Mouse (Mus musculus) liver, embryonic 12.5 days (tissue): ENCODE measurements around the gene Cdan1. TPM values are rescaled to one million over a fixed set of nuclear protein-coding genes. Genes with fewer than 3 reads are reported as not detected.
"Not testable (repeated sequence)": the region's sequence is repeated elsewhere in the genome, so short reads cannot be mapped to it uniquely, and the experiment has no call there.

Experiments used
- ATAC-seq: fragments of 200-750 bp; cut with Nextera tagmentation; 2 replicates; pipeline ENCODE4 v1.8.0; 2017; ENCODE audit warnings: moderate number of reproducible peaks, mild to moderate bottlenecking, moderate library complexity
- H3K27ac ChIP-seq: fragments of 300-500 bp; sonication (generic); 2 replicates; pipeline ENCODE4 v1.5.1; 2016; ENCODE audit warnings: mild to moderate bottlenecking
- H3K27me3 ChIP-seq: fragments of 300-500 bp; sonication (generic); replicated peaks from 2 replicates; pipeline ENCODE4 v1.6.1; 2016; ENCODE audit warnings: mild to moderate bottlenecking, moderate library complexity
- H3K36me3 ChIP-seq: fragments of 300-500 bp; sonication (generic); 2 replicates; pipeline ENCODE4 v1.6.1; 2016; ENCODE audit warnings: mild to moderate bottlenecking, moderate library complexity
- H3K4me1 ChIP-seq: fragments of 300-500 bp; sonication (generic); 2 replicates; pipeline ENCODE4 v1.6.1; 2016
- H3K4me2 ChIP-seq: fragments of 300-500 bp; sonication (generic); 2 replicates; pipeline ENCODE4 v1.6.1; 2016; ENCODE audit warnings: mild to moderate bottlenecking, moderate library complexity
- H3K4me3 ChIP-seq: fragments of 300-500 bp; sonication (generic); 2 replicates; pipeline ENCODE4 v1.5.1; 2016; ENCODE audit warnings: mild to moderate bottlenecking, moderate library complexity
- H3K9ac ChIP-seq: fragments of 300-500 bp; sonication (generic); 2 replicates; pipeline ENCODE4 v1.6.1; 2016; ENCODE audit warnings: mild to moderate bottlenecking, moderate library complexity
- H3K9me3 ChIP-seq: fragments of 300-500 bp; sonication (generic); replicated peaks from 2 replicates; pipeline ENCODE4 v1.6.1; 2016; ENCODE audit warnings: mild to moderate bottlenecking, moderate library complexity
- WGBS: fragments of 180-500 bp; shearing (Covaris S2); methylation state at CpG from one replicate; pipeline ENCODE4 v1.1.7; 2016; ENCODE audit not compliant: insufficient replicate concordance; 5-methylcytosine and 5-hydroxymethylcytosine counted together
- polyA plus RNA-seq: library from polyadenylated mRNA; unstranded; fragments of >200 nt; fragmentation: Nextera tagmentation; extraction: Ambion mirVana; gene quantifications from 2 replicates; pipeline ENCODE4 v1.2.1, GENCODE M21; 2016

Cdan1 gene
- polyA plus RNA-seq, 1 experiment from 2014 or later, result 10.3 TPM

GRCm38 (mm10) chr2:120707041-120707440 lies 142.9 kb downstream of the Cdan1 start:
- Histone ChIP-seq H3K4me2 (no peak overlapping the region), H3K4me3 (no peak overlapping the region), H3K27ac (no peak overlapping the region), H3K9ac (no peak overlapping the region), H3K27me3 (0 out of 2 replicates have a peak, but pooled peaks cover 4% of the 10 kb centered on the region), H3K4me1 (peaks cover 15% of the 10 kb centered on the region), H3K36me3 (peaks cover 7% of the 10 kb centered on the region; the same call in 1 of the 2 replicates), H3K9me3 (no peaks in the 10 kb centered on the region)
- ATAC-seq, result no peak

- Histone ChIP-seq H3K36me3 (no peaks in the 10 kb centered on the region), H3K4me2 (no peak overlapping the region)
These were observed 147.3 kb downstream of the Cdan1 start for GRCm38 (mm10) chr2:120702675-120703074.

GRCm38 (mm10) chr2:120700379-120700885 lies 149.5 kb downstream of the Cdan1 start:
- H3K27me3 ChIP-seq, result peaks cover 4% of the 10 kb centered on the region; the same call in 1 of the 2 replicates

More at GRCm38 (mm10) chr2:120702675-120703074, 147.3 kb downstream of the Cdan1 start:
- 28% methylated on average over 5 of the region's 5 CpGs for WGBS
- Histone ChIP-seq H3K9me3 (no peaks in the 10 kb centered on the region), H3K9ac (no peak overlapping the region), H3K27me3 (peaks cover 4% of the 10 kb centered on the region; the same call in 1 of the 2 replicates), H3K27ac (no peak overlapping the region), H3K4me3 (no peak overlapping the region), H3K4me1 (peaks cover 20% of the 10 kb centered on the region)
- no peak for ATAC-seq

GRCm38 (mm10) chr2:120697767-120698166 lies 152.2 kb downstream of the Cdan1 start:
- no peak overlapping the region for H3K4me3 ChIP-seq
- H3K36me3 ChIP-seq, result no peaks in the 10 kb centered on the region; the same call in 1 of the 2 replicates
- peak overlapping the region; percentile 26 for H3K4me2 ChIP-seq
- H3K4me1 ChIP-seq, result peaks cover 28% of the 10 kb centered on the region
- 26% methylated on average over 5 of the region's 5 CpGs for WGBS
- H3K27ac ChIP-seq, result peak overlapping the region; percentile 46; the same call in 1 of the 2 replicates
- no peaks in the 10 kb centered on the region; the same call in 1 of the 2 replicates for H3K27me3 ChIP-seq
- H3K9ac ChIP-seq, result no peak overlapping the region
- H3K9me3 ChIP-seq, result no peaks in the 10 kb centered on the region
- ATAC-seq, result peak; percentile 89

More at GRCm38 (mm10) chr2:120700379-120700885, 149.5 kb downstream of the Cdan1 start:
- 31% methylated on average over 3 of the region's 3 CpGs for WGBS
- Histone ChIP-seq H3K9ac (no peak overlapping the region), H3K9me3 (no peaks in the 10 kb centered on the region), H3K4me1 (peaks cover 28% of the 10 kb centered on the region), H3K36me3 (no peaks in the 10 kb centered on the region; the same call in 1 of the 2 replicates), H3K4me2 (no peak overlapping the region), H3K4me3 (no peak overlapping the region), H3K27ac (no peak overlapping the region)
- ATAC-seq, result peak; percentile 36; the same call in 1 of the 2 replicates

GRCm38 (mm10) chr2:120681151-120681550 lies 168.8 kb downstream of the Cdan1 start:
- not testable (repeated sequence) for H3K9me3 ChIP-seq, ATAC-seq, H3K27me3 ChIP-seq, H3K4me3 ChIP-seq, H3K36me3 ChIP-seq, H3K4me1 ChIP-seq, H3K27ac ChIP-seq, H3K9ac ChIP-seq, H3K4me2 ChIP-seq
- 76% methylated on average over 7 of the region's 7 CpGs for WGBS

GRCm38 (mm10) chr2:120670253-120670652 lies 179.7 kb downstream of the Cdan1 start:
- WGBS, result 55% methylated on average over 2 of the region's 2 CpGs
- no peaks in the 10 kb centered on the region for H3K36me3 ChIP-seq
- H3K27ac ChIP-seq, result no peak overlapping the region
- H3K4me1 ChIP-seq, result no peaks in the 10 kb centered on the region
- H3K4me3 ChIP-seq, result no peak overlapping the region
- H3K9me3 ChIP-seq, result no peaks in the 10 kb centered on the region
- H3K4me2 ChIP-seq, result no peak overlapping the region
- no peak overlapping the region for H3K9ac ChIP-seq
- no peak for ATAC-seq
- H3K27me3 ChIP-seq, result peaks cover 5% of the 10 kb centered on the region; the same call in 1 of the 2 replicates

- Histone ChIP-seq H3K4me1 (no peaks in the 10 kb centered on the region), H3K9me3 (no peaks in the 10 kb centered on the region), H3K27ac (no peak overlapping the region), H3K4me3 (no peak overlapping the region), H3K27me3 (peaks cover 5% of the 10 kb centered on the region; the same call in 1 of the 2 replicates), H3K36me3 (no peaks in the 10 kb centered on the region), H3K4me2 (no peak overlapping the region), H3K9ac (no peak overlapping the region)
- 55% methylated on average over 2 of the region's 2 CpGs for WGBS
- ATAC-seq, result no peak
These were observed 182.5 kb downstream of the Cdan1 start for GRCm38 (mm10) chr2:120667446-120667845.

Other genes starting within 250 kb of the Cdan1 start
- 21.7 and 21.8 TPM in 2 replicates for gene Haus2, start 240.7 kb downstream of the Cdan1 start, polyA plus RNA-seq
- gene Lrrc57, start 240.6 kb downstream of the Cdan1 start, polyA plus RNA-seq, result 16.0 and 18.0 TPM in 2 replicates
- gene Stard9, start 221.0 kb downstream of the Cdan1 start, polyA plus RNA-seq, result 1.4 and 1.7 TPM in 2 replicates
- 1.4 and 1.6 TPM in 2 replicates for gene Ttbk2, start 476 bp upstream of the Cdan1 start, polyA plus RNA-seq
- 16.1 and 18.3 TPM in 2 replicates for gene Ubr1, start 120.6 kb upstream of the Cdan1 start, polyA plus RNA-seq
- 2.1 and 3.6 TPM in 2 replicates for gene Tmem62, start 126.9 kb upstream of the Cdan1 start, polyA plus RNA-seq
- 40.7 and 43.4 TPM in 2 replicates for gene Ccndbp1, start 158.3 kb upstream of the Cdan1 start, polyA plus RNA-seq
- 171 and 179 TPM in 2 replicates for gene Epb42, start 186.9 kb upstream of the Cdan1 start, polyA plus RNA-seq
- gene Tgm5, start 235.7 kb upstream of the Cdan1 start, polyA plus RNA-seq, result 0.05 and 0.07 TPM in 2 replicates